Comparison of ENCODE assay signal across 15 mouse cellular contexts in genomic region chr8:70832371-70832770, GRCm38 (mm10). TPM values are rescaled to one million over a fixed set of nuclear protein-coding genes. Genes with fewer than 3 reads are reported as not detected.
DNase-seq lines count a peak whose midpoint lies in the region; ATAC-seq lines count a peak whose summit lies in the region.
"Had no signal": no experiment of that assay in that cellular context is flagged by ENCODE, and none has a peak within 500 bp of the region (broad histone marks: within the 10 kb centered on the region; RNA-seq: fewer than 3 reads in every experiment).

No protein-coding gene starts in this region.

- 0 out of 2 replicates have a peak overlapping the region, but pooled peaks have one; percentile 5 for H3K9ac ChIP-seq in neural tube, embryonic 13.5 days
- H3K9ac ChIP-seq in neural tube, embryonic 15.5 days (replicated peaks) = no peak overlapping the region
- H3K9ac ChIP-seq in liver, embryonic 15.5 days = 0 out of 2 replicates have a peak overlapping the region, but pooled peaks have one; percentile 21
- H3K9ac ChIP-seq: forebrain, embryonic 15.5 days had no signal

- H3K9me3 ChIP-seq in neural tube, embryonic 13.5 days = no peaks in the 10 kb centered on the region
- H3K9me3 ChIP-seq in neural tube, embryonic 15.5 days (replicated peaks) = no peaks in the 10 kb centered on the region
- no peaks in the 10 kb centered on the region for H3K9me3 ChIP-seq in liver, embryonic 15.5 days (replicated peaks)
- H3K9me3 ChIP-seq: forebrain, embryonic 15.5 days; G1E had no signal

- 65% methylated on average over 11 of the region's 11 CpGs for WGBS in neural tube, embryonic 13.5 days
- WGBS in neural tube, embryonic 15.5 days = 69% methylated on average over 11 of the region's 11 CpGs
- WGBS in liver, embryonic 15.5 days (ENCODE audit: insufficient replicate concordance) = 75% methylated on average over 11 of the region's 11 CpGs

- peak; percentile 45 to 62 for DNase-seq in heart, adult 18-20 months
- DNase-seq in heart, postnatal 10 days = no peak
- DNase-seq in kidney, postnatal 36 days = peak; percentile 27 to 37
- no peak for DNase-seq in kidney, postnatal 4 days
- no peak for DNase-seq in left cerebral cortex, postnatal 36 days (ENCODE audit: low spot score in 2 of 2)
- DNase-seq: adrenal gland, postnatal 10 days; cerebellum, adult 9-10 months; left cerebral cortex, postnatal 4 days had no signal

- no peak for ATAC-seq in neural tube, embryonic 13.5 days (ENCODE audit: low read depth)
- ATAC-seq in neural tube, embryonic 15.5 days (ENCODE audit: low FRiP score) = no peak
- no peak for ATAC-seq in liver, embryonic 15.5 days (ENCODE audit: insufficient read depth)
- ATAC-seq: forebrain, embryonic 15.5 days had no signal

- H3K4me2 ChIP-seq in neural tube, embryonic 13.5 days = no peak overlapping the region
- H3K4me2 ChIP-seq in neural tube, embryonic 15.5 days = no peak overlapping the region
- no peak overlapping the region for H3K4me2 ChIP-seq in liver, embryonic 15.5 days
- H3K4me2 ChIP-seq: forebrain, embryonic 15.5 days had no signal

- peaks cover 17% of the 10 kb centered on the region for H3K36me3 ChIP-seq in neural tube, embryonic 13.5 days
- H3K36me3 ChIP-seq in neural tube, embryonic 15.5 days = no peaks in the 10 kb centered on the region
- H3K36me3 ChIP-seq in liver, embryonic 15.5 days (replicated peaks) = peaks cover 34% of the 10 kb centered on the region
- H3K36me3 ChIP-seq: forebrain, embryonic 15.5 days had no signal

- H3K27me3 ChIP-seq in neural tube, embryonic 13.5 days = no peaks in the 10 kb centered on the region
- no peaks in the 10 kb centered on the region for H3K27me3 ChIP-seq in neural tube, embryonic 15.5 days (replicated peaks)
- H3K27me3 ChIP-seq in liver, embryonic 15.5 days = no peaks in the 10 kb centered on the region
- H3K27me3 ChIP-seq: forebrain, embryonic 15.5 days had no signal

- H3K4me1 ChIP-seq in neural tube, embryonic 13.5 days (replicated peaks) = peaks cover 5% of the 10 kb centered on the region
- 0 out of 2 replicates have a peak, but pooled peaks cover 7% of the 10 kb centered on the region for H3K4me1 ChIP-seq in neural tube, embryonic 15.5 days
- peaks cover 59% of the 10 kb centered on the region for H3K4me1 ChIP-seq in liver, embryonic 15.5 days (replicated peaks)
- H3K4me1 ChIP-seq: forebrain, embryonic 15.5 days had no signal

- H3K4me3 ChIP-seq in neural tube, embryonic 13.5 days = no peak overlapping the region
- H3K4me3 ChIP-seq in neural tube, embryonic 15.5 days (replicated peaks) = no peak overlapping the region
- no peak overlapping the region for H3K4me3 ChIP-seq in liver, embryonic 15.5 days (replicated peaks)
- H3K4me3 ChIP-seq: forebrain, embryonic 15.5 days had no signal

- no peak overlapping the region for H3K27ac ChIP-seq in neural tube, embryonic 13.5 days (replicated peaks)
- H3K27ac ChIP-seq in neural tube, embryonic 15.5 days (replicated peaks) = no peak overlapping the region
- H3K27ac ChIP-seq in liver, embryonic 15.5 days (replicated peaks) = no peak overlapping the region; the same call in 1 of the 2 replicates
- H3K27ac ChIP-seq: forebrain, embryonic 15.5 days had no signal

- intact Hi-C loops in heart, postnatal 10 days (cut with DNase I) = no loop called here
- intact Hi-C loops in left cerebral cortex, postnatal 36 days (cut with DNase I) = no loop called here

RNA-seq across cellular contexts. Expression of gene Arrdc2, which starts 7.1 kb away (rescaled TPM):
- 10 to 100 TPM; 14.8 to 29.0 TPM for total RNA-seq in heart, adult 18-20 months (2021)
- total RNA-seq in heart, postnatal 10 days (2021) = 10 to 100 TPM in 1 of 2 experiments, 1 to 10 TPM in 1; 4.7 to 18.5 TPM
- polyA plus RNA-seq in neural tube, embryonic 13.5 days (2015; fragmentation: Nextera tagmentation; extraction: Ambion mirVana) = 7.8 TPM in 2 replicates
- 7.8 and 8.5 TPM in 2 replicates for polyA plus RNA-seq in neural tube, embryonic 15.5 days (2015; fragmentation: Nextera tagmentation; extraction: Ambion mirVana)
- polyA plus RNA-seq in liver, embryonic 15.5 days (2015; fragmentation: Nextera tagmentation; extraction: Ambion mirVana) = 12.6 and 15.2 TPM in 2 replicates
- total RNA-seq in left cerebral cortex, postnatal 36 days (2021) = 10 to 100 TPM; 16.9 to 20.2 TPM

RNA-seq across cellular contexts. Expression of gene Il12rb1, which starts 24.1 kb away (rescaled TPM):
- total RNA-seq in heart, adult 18-20 months (2021) = under 1 TPM; 0.15 to 0.31 TPM
- under 1 TPM in 1 of 2 experiments, not detected in 1; 0.53 TPM for total RNA-seq in heart, postnatal 10 days (2021)
- polyA plus RNA-seq in neural tube, embryonic 13.5 days (2015; fragmentation: Nextera tagmentation; extraction: Ambion mirVana) = not detected in 2 replicates
- 0.14 and 1.4 TPM in 2 replicates for polyA plus RNA-seq in neural tube, embryonic 15.5 days (2015; fragmentation: Nextera tagmentation; extraction: Ambion mirVana)
- polyA plus RNA-seq in liver, embryonic 15.5 days (2015; fragmentation: Nextera tagmentation; extraction: Ambion mirVana) = 0.22 TPM in 2 replicates
- 1 to 10 TPM in 1 of 2 experiments, under 1 TPM in 1; 0.86 to 1.1 TPM for total RNA-seq in left cerebral cortex, postnatal 36 days (2021)
- total RNA-seq: gastrocnemius, adult 8-10 months had no signal

RNA-seq across cellular contexts. Expression of gene Mast3, which starts 27.5 kb away (rescaled TPM):
- 1 to 10 TPM; 6.8 to 9.8 TPM for total RNA-seq in heart, adult 18-20 months (2021)
- 1 to 10 TPM; 7.9 to 9.3 TPM for total RNA-seq in heart, postnatal 10 days (2021)
- polyA plus RNA-seq in neural tube, embryonic 13.5 days (2015; fragmentation: Nextera tagmentation; extraction: Ambion mirVana) = 15.8 and 17.6 TPM in 2 replicates
- polyA plus RNA-seq in neural tube, embryonic 15.5 days (2015; fragmentation: Nextera tagmentation; extraction: Ambion mirVana) = 18.9 and 21.0 TPM in 2 replicates
- 6.7 and 8.2 TPM in 2 replicates for polyA plus RNA-seq in liver, embryonic 15.5 days (2015; fragmentation: Nextera tagmentation; extraction: Ambion mirVana)
- total RNA-seq in left cerebral cortex, postnatal 36 days (2021) = 100 to 1,000 TPM; 312 to 338 TPM

RNA-seq across cellular contexts. Expression of gene Kcnn1, which starts 30.7 kb away (rescaled TPM):
- 10 to 100 TPM; 13.7 to 14.4 TPM for total RNA-seq in heart, adult 18-20 months (2021)
- total RNA-seq in heart, postnatal 10 days (2021) = 1 to 10 TPM; 3.1 to 3.7 TPM
- 17.5 and 17.9 TPM in 2 replicates for polyA plus RNA-seq in neural tube, embryonic 13.5 days (2015; fragmentation: Nextera tagmentation; extraction: Ambion mirVana)
- 17.6 and 18.6 TPM in 2 replicates for polyA plus RNA-seq in neural tube, embryonic 15.5 days (2015; fragmentation: Nextera tagmentation; extraction: Ambion mirVana)
- polyA plus RNA-seq in liver, embryonic 15.5 days (2015; fragmentation: Nextera tagmentation; extraction: Ambion mirVana) = 0.25 and 0.38 TPM in 2 replicates
- 10 to 100 TPM; 18.3 to 27.0 TPM for total RNA-seq in left cerebral cortex, postnatal 36 days (2021)
- total RNA-seq: megakaryocyte-erythroid progenitor cell, adult 5-6 weeks had no signal

RNA-seq across cellular contexts. Expression of gene Ccdc124, which starts 41.4 kb away (rescaled TPM):
- 10 to 100 TPM; 42.4 to 46.2 TPM for total RNA-seq in heart, adult 18-20 months (2021)
- total RNA-seq in heart, postnatal 10 days (2021) = 10 to 100 TPM; 40.9 to 41.1 TPM
- polyA plus RNA-seq in neural tube, embryonic 13.5 days (2015; fragmentation: Nextera tagmentation; extraction: Ambion mirVana) = 148 and 156 TPM in 2 replicates
- 162 and 163 TPM in 2 replicates for polyA plus RNA-seq in neural tube, embryonic 15.5 days (2015; fragmentation: Nextera tagmentation; extraction: Ambion mirVana)
- polyA plus RNA-seq in liver, embryonic 15.5 days (2015; fragmentation: Nextera tagmentation; extraction: Ambion mirVana) = 48.1 and 51.2 TPM in 2 replicates
- total RNA-seq in left cerebral cortex, postnatal 36 days (2021) = 100 to 1,000 TPM in 1 of 2 experiments, 10 to 100 TPM in 1; 88.6 to 108 TPM

Comparison
In these comparisons a context has a peak if more than half of its experiments do, and no peak if none do; other contexts are left out.
1. DNase-seq: peak in heart, adult 18-20 months (2 of 2) and kidney, postnatal 36 days (2 of 2); none in heart, postnatal 10 days (0 of 2), kidney, postnatal 4 days (0 of 2) and left cerebral cortex, postnatal 36 days (0 of 2).
2. RNA of gene Mast3, which starts 27.5 kb away (total RNA-seq): 312 to 338 TPM in left cerebral cortex, postnatal 36 days; 6.8 to 9.8 TPM in heart, adult 18-20 months and 7.9 to 9.3 TPM in heart, postnatal 10 days; every median in the first group is over 10 times any median in the second.